Mouse (Mus musculus): ENCODE measurements around the gene Atp2a2. TPM values are rescaled to one million over a fixed set of nuclear protein-coding genes. Genes with fewer than 3 reads are reported as not detected.
"Not testable (repeated sequence)": the region's sequence is repeated elsewhere in the genome, so short reads cannot be mapped to it uniquely, and the experiment has no call there.

The Atp2a2 gene
- total and polyA plus RNA-seq, 3 experiments, result 39.8 to 74.4 (median 73.6) TPM

- no peak for ATAC-seq (ENCODE audit: extremely low read depth, insufficient number of reproducible peaks, low FRiP score, poor library complexity, severe bottlenecking)
- no peaks in the 10 kb centered on the region for H3K27me3 ChIP-seq (ENCODE audit: insufficient read depth, low read length)
Measured at GRCm38 (mm10) chr5:122421271-122422068, 80.6 kb downstream of the Atp2a2 start, which contains the start of gene Anapc7. Gene Anapc7, plus strand, starts transcription at chr5:122421693.

GRCm38 (mm10) chr5:122420676-122421075 lies 81.3 kb downstream of the Atp2a2 start:
- H3K9me3 ChIP-seq (replicated peaks); ATAC-seq (ENCODE audit: extremely low read depth, insufficient number of reproducible peaks, low FRiP score, poor library complexity, severe bottlenecking); H3K4me3 ChIP-seq (ENCODE audit: low read depth, low read length); H3K27me3 ChIP-seq (ENCODE audit: insufficient read depth, low read length); DNase-seq (ENCODE audit: low spot score): not testable (repeated sequence)
- H3K4me1 ChIP-seq (ENCODE audit: insufficient read depth, low read depth, low read length), result peaks cover 36% of the 10 kb centered on the region
- peaks cover 13% of the 10 kb centered on the region for H3K36me3 ChIP-seq (replicated peaks)

More at GRCm38 (mm10) chr5:122421271-122422068, 80.6 kb downstream of the Atp2a2 start, which contains the start of gene Anapc7:
- Histone ChIP-seq H3K9me3 (replicated peaks) (no peaks in the 10 kb centered on the region), H3K4me1 (ENCODE audit: insufficient read depth, low read depth, low read length) (peaks cover 36% of the 10 kb centered on the region), H3K4me3 (ENCODE audit: low read depth, low read length) (peak within 1 kb of the TSS; percentile 95), H3K36me3 (replicated peaks) (peaks cover 20% of the 10 kb centered on the region)
- DNase-seq (ENCODE audit: low spot score), result no peak
- TF ChIP-seq GATA2 (IDR thresholded peaks at IDR 0.05; ENCODE audit: borderline replicate concordance, low read depth, low read length), result no peak
- TF ChIP-seq POLR2AphosphoS5 (IDR thresholded peaks at IDR 0.05; ENCODE audit: insufficient replicate concordance, low read depth, low read length), result no peak
- TF ChIP-seq CTCF (IDR thresholded peaks at IDR 0.05; ENCODE audit: low read depth, low read length), result no peak
- TF ChIP-seq TAL1 (conservative IDR thresholded peaks at IDR 0.05; ENCODE audit: low read depth, low read length), result no peak
- no peak for TF ChIP-seq GATA1 (IDR thresholded peaks at IDR 0.05; ENCODE audit: borderline replicate concordance, low read length)

DNA sequence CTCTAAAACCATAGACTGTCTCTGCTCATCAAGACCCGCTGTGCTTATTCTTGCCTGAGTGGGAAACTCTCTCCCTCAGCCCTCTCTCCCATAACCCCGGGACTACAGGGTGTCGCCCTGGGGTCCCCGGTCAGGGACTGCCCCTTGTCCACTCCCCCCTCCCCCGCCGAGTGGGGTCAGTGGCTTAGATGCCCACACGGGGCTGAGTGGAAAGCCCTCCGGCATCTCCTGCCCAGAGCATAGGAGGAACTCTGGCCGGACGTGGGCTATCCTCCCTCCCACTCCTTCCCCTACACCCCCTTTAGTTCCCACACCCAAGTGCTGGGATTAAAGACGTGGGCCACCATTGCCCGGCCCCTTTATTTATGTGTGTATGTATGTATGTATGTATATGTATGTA lies 86.6 kb downstream of the Atp2a2 start:
- TF ChIP-seq GATA1 (IDR thresholded peaks at IDR 0.05; ENCODE audit: borderline replicate concordance, low read length) (no peak), CTCF (IDR thresholded peaks at IDR 0.05; ENCODE audit: low read depth, low read length) (no peak)
- no peak for ATAC-seq (ENCODE audit: extremely low read depth, insufficient number of reproducible peaks, low FRiP score, poor library complexity, severe bottlenecking)
- Histone ChIP-seq H3K4me3 (ENCODE audit: low read depth, low read length) (no peak overlapping the region), H3K4me1 (ENCODE audit: insufficient read depth, low read depth, low read length) (peaks cover 12% of the 10 kb centered on the region), H3K9me3 (replicated peaks) (peaks cover 3% of the 10 kb centered on the region), H3K36me3 (replicated peaks) (peaks cover 3% of the 10 kb centered on the region), H3K27me3 (ENCODE audit: insufficient read depth, low read length) (no peaks in the 10 kb centered on the region)
- no peak for DNase-seq (ENCODE audit: low spot score)

DNA sequence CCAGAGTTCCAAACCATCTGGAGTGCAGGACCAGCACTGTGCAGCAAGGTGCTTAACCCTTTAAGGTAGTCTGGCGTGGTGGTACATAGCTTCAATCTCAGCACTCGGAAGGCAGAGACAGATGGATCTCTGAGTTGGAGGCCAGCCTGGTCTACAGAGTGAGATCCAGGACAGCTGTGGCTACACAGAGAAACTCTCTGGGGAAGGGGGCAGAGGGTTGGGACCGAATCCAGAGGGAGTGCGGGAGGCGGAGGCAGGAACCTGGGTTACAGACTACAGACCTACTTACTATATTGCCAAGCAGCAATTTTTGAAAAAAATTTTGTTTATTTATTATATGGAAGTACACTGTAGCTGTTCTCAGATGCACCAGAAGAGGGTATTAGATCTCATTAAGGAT lies 87.7 kb downstream of the Atp2a2 start:
- H3K27me3 ChIP-seq (ENCODE audit: insufficient read depth, low read length), result no peaks in the 10 kb centered on the region
- no peak overlapping the region for H3K4me3 ChIP-seq (ENCODE audit: low read depth, low read length)
- H3K9me3 ChIP-seq (replicated peaks), result peaks cover 3% of the 10 kb centered on the region
- TF ChIP-seq CTCF (IDR thresholded peaks at IDR 0.05; ENCODE audit: low read depth, low read length) (no peak), TAL1 (conservative IDR thresholded peaks at IDR 0.05; ENCODE audit: low read depth, low read length) (no peak), GATA1 (IDR thresholded peaks at IDR 0.05; ENCODE audit: borderline replicate concordance, low read length) (no peak), POLR2AphosphoS5 (IDR thresholded peaks at IDR 0.05; ENCODE audit: insufficient replicate concordance, low read depth, low read length) (no peak)
- ATAC-seq (ENCODE audit: extremely low read depth, insufficient number of reproducible peaks, low FRiP score, poor library complexity, severe bottlenecking) (no peak), DNase-seq (ENCODE audit: low spot score) (no peak)
- H3K36me3 ChIP-seq (replicated peaks), result peaks cover 13% of the 10 kb centered on the region
- H3K4me1 ChIP-seq (ENCODE audit: insufficient read depth, low read depth, low read length), result peaks cover 12% of the 10 kb centered on the region

DNA sequence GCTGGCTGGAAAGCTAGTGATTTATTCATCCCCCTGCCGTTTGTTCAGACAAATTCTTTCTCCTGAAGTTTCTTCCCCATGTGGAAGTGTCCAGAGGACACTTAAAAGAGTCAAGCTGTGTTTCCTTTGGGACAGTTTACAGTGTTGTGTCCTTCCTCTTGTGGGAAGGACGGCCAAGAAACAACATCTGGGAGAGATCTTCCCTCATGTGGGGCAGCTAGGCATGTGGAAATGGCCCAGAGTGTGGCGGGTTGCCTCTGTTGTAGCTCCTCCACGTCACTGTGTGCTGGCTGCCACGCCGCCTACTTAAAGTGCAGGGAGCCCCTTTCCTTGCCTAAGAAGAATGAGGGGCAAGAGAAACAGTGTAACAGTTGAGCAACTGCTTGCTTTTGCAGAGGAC lies 89.2 kb downstream of the Atp2a2 start:
- Histone ChIP-seq H3K9me3 (replicated peaks) (peaks cover 3% of the 10 kb centered on the region), H3K4me3 (ENCODE audit: low read depth, low read length) (no peak overlapping the region), H3K27me3 (ENCODE audit: insufficient read depth, low read length) (no peaks in the 10 kb centered on the region), H3K36me3 (replicated peaks) (peaks cover 18% of the 10 kb centered on the region), H3K4me1 (ENCODE audit: insufficient read depth, low read depth, low read length) (peaks cover 12% of the 10 kb centered on the region)
- TF ChIP-seq CTCF (IDR thresholded peaks at IDR 0.05; ENCODE audit: low read depth, low read length) (no peak), POLR2AphosphoS5 (IDR thresholded peaks at IDR 0.05; ENCODE audit: insufficient replicate concordance, low read depth, low read length) (no peak), TAL1 (conservative IDR thresholded peaks at IDR 0.05; ENCODE audit: low read depth, low read length) (no peak), GATA1 (IDR thresholded peaks at IDR 0.05; ENCODE audit: borderline replicate concordance, low read length) (no peak), GATA2 (IDR thresholded peaks at IDR 0.05; ENCODE audit: borderline replicate concordance, low read depth, low read length) (no peak)
- ATAC-seq (ENCODE audit: extremely low read depth, insufficient number of reproducible peaks, low FRiP score, poor library complexity, severe bottlenecking), result no peak
- DNase-seq (ENCODE audit: low spot score), result no peak

DNA sequence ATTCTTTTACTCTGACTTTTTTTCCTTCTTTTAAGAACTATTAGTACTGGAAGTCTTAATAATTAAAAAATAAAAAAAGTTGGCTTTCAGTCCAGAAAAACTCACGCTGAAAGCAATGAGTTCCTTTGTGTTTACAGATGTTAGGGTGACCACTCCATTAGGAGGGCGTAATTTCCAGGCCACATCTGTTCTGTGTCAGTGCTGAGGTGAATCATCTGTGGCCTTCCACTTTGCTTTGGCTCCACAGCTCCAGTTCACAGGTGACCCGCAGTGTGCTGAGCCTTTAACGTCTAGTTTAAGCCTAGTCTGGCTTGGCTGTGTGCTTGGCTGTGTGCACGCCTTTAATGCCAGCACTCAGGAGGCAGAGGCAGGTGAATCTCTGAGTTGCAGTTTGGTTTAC lies 90.1 kb downstream of the Atp2a2 start:
- no peak overlapping the region for H3K4me3 ChIP-seq (ENCODE audit: low read depth, low read length)
- DNase-seq (ENCODE audit: low spot score) (no peak), ATAC-seq (ENCODE audit: extremely low read depth, insufficient number of reproducible peaks, low FRiP score, poor library complexity, severe bottlenecking) (no peak)
- H3K27me3 ChIP-seq (ENCODE audit: insufficient read depth, low read length), result no peaks in the 10 kb centered on the region
- peaks cover 12% of the 10 kb centered on the region for H3K4me1 ChIP-seq (ENCODE audit: insufficient read depth, low read depth, low read length)
- no peak for TF ChIP-seq GATA1 (IDR thresholded peaks at IDR 0.05; ENCODE audit: borderline replicate concordance, low read length)
- no peak for TF ChIP-seq POLR2AphosphoS5 (IDR thresholded peaks at IDR 0.05; ENCODE audit: insufficient replicate concordance, low read depth, low read length)
- TF ChIP-seq CTCF (IDR thresholded peaks at IDR 0.05; ENCODE audit: low read depth, low read length), result no peak
- no peak for TF ChIP-seq TAL1 (conservative IDR thresholded peaks at IDR 0.05; ENCODE audit: low read depth, low read length)
- TF ChIP-seq GATA2 (IDR thresholded peaks at IDR 0.05; ENCODE audit: borderline replicate concordance, low read depth, low read length), result no peak
- H3K9me3 ChIP-seq (replicated peaks), result peaks cover 3% of the 10 kb centered on the region
- peaks cover 27% of the 10 kb centered on the region for H3K36me3 ChIP-seq (replicated peaks)
